Mouse (Mus musculus): ENCODE measurements around the gene Lrrc9. TPM values are rescaled to one million over a fixed set of nuclear protein-coding genes. Genes with fewer than 3 reads are reported as not detected.

Gene Lrrc9
- 1 to 10 TPM; 2.5 TPM for total RNA-seq (2021)
- long read RNA-seq, experiment 1, partial matches to known transcripts, result 0 of 1 reads
- long read RNA-seq, experiment 1, other reads (novel, unspliced or antisense), result 1 of 1 reads
- long read RNA-seq, experiment 2, partial matches to known transcripts, result 0 of 1 reads
- long read RNA-seq, experiment 2, other reads (novel, unspliced or antisense), result 1 of 1 reads

- Histone ChIP-seq H3K4me3 (peak within 1 kb of the TSS; percentile 37), H3K27ac (no peak within 1 kb of the TSS)
- peak in 1 of 2 experiments; percentile 51 for DNase-seq (ENCODE audit: extremely low spot score in 1 of 2, low spot score in 2 of 2)
- intact Hi-C loops (cut with DNase I), result no loop called here
- no peak for TF ChIP-seq CTCF (IDR thresholded peaks at IDR 0.05)
Observed at GRCm38 (mm10) chr12:72441839-72442576, at the start of gene Lrrc9. Gene Lrrc9 (plus strand): TSS chr12:72441866.

GRCm38 (mm10) chr12:72393046-72393805, 48.4 kb upstream of the Lrrc9 start:
- H3K27ac ChIP-seq, result peak overlapping the region; percentile 44

GRCm38 (mm10) chr12:72405031-72405430, 36.6 kb upstream of the Lrrc9 start:
- intact Hi-C loops (cut with DNase I), result loop anchor here (5.0 kb wide), 1 partner anchor 168 kb away; no protein-coding TSS in a partner anchor
- no peak overlapping the region for H3K27ac ChIP-seq
- H3K4me3 ChIP-seq, result no peak overlapping the region
- no peak for DNase-seq (ENCODE audit: extremely low spot score in 1 of 2, low spot score in 2 of 2)
- TF ChIP-seq CTCF (IDR thresholded peaks at IDR 0.05), result no peak

More at GRCm38 (mm10) chr12:72393046-72393805, 48.4 kb upstream of the Lrrc9 start:
- DNase-seq (ENCODE audit: extremely low spot score in 1 of 2, low spot score in 2 of 2), result peak in 1 of 2 experiments; percentile 29
- no peak for TF ChIP-seq CTCF (IDR thresholded peaks at IDR 0.05)
- H3K4me3 ChIP-seq, result no peak overlapping the region
- intact Hi-C loops (cut with DNase I), result no loop called here

GRCm38 (mm10) chr12:72407146-72407545, 34.5 kb upstream of the Lrrc9 start:
- peak overlapping the region; percentile 97 for H3K27ac ChIP-seq
- intact Hi-C loops (cut with DNase I), result loop anchor here (2.0 to 5.0 kb wide), 2 partner anchors 72 to 170 kb away; no protein-coding TSS in a partner anchor
- no peak for TF ChIP-seq CTCF (IDR thresholded peaks at IDR 0.05)
- DNase-seq (ENCODE audit: extremely low spot score in 1 of 2, low spot score in 2 of 2), result peak; percentile 37 to 38
- H3K4me3 ChIP-seq, result peak overlapping the region; percentile 78

- TF ChIP-seq CTCF (IDR thresholded peaks at IDR 0.05), result no peak
- Histone ChIP-seq H3K27ac (peak overlapping the region; percentile 97), H3K4me3 (peak overlapping the region; percentile 78)
- intact Hi-C loops (cut with DNase I), result loop anchor here (2.0 to 5.0 kb wide), 2 partner anchors 73 to 170 kb away; no protein-coding TSS in a partner anchor
- peak in 1 of 2 experiments; percentile 41 for DNase-seq (ENCODE audit: extremely low spot score in 1 of 2, low spot score in 2 of 2)
Observed at GRCm38 (mm10) chr12:72407721-72408110, 34.0 kb upstream of the Lrrc9 start.

GRCm38 (mm10) chr12:72408111-72408891, 33.4 kb upstream of the Lrrc9 start:
- DNase-seq (ENCODE audit: extremely low spot score in 1 of 2, low spot score in 2 of 2), result peak; percentile 79 to 81
- TF ChIP-seq CTCF (IDR thresholded peaks at IDR 0.05), result no peak
- Histone ChIP-seq H3K27ac (peak overlapping the region; percentile 97), H3K4me3 (peak overlapping the region; percentile 78)
- intact Hi-C loops (cut with DNase I), result loop anchor here (5.0 kb wide), 1 partner anchor 171 kb away; no protein-coding TSS in a partner anchor

GRCm38 (mm10) chr12:72408954-72409353, 32.7 kb upstream of the Lrrc9 start, which contains the start of gene Rtn1:
Gene Rtn1 (minus strand): TSS chr12:72409054.
- Histone ChIP-seq H3K4me3 (peak within 1 kb of the TSS; percentile 78), H3K27ac (peak within 1 kb of the TSS; percentile 97)
- TF ChIP-seq CTCF (IDR thresholded peaks at IDR 0.05), result no peak
- no peak for DNase-seq (ENCODE audit: extremely low spot score in 1 of 2, low spot score in 2 of 2)
- intact Hi-C loops (cut with DNase I), result loop anchor here (5.0 kb wide), 1 partner anchor 172 kb away; no protein-coding TSS in a partner anchor

- intact Hi-C loops (cut with DNase I), result loop anchor here (2.0 kb wide), 1 partner anchor 133 kb away; no protein-coding TSS in a partner anchor
- Histone ChIP-seq H3K4me3 (no peak overlapping the region), H3K27ac (no peak overlapping the region)
- TF ChIP-seq CTCF (IDR thresholded peaks at IDR 0.05), result peak; percentile 71
- peak; percentile 17 to 32 for DNase-seq (ENCODE audit: extremely low spot score in 1 of 2, low spot score in 2 of 2)
Observed at GRCm38 (mm10) chr12:72417762-72418161, 23.9 kb upstream of the Lrrc9 start.

GRCm38 (mm10) chr12:72422681-72423080, 19.0 kb upstream of the Lrrc9 start:
- H3K4me3 ChIP-seq, result no peak overlapping the region
- no peak for TF ChIP-seq CTCF (IDR thresholded peaks at IDR 0.05)
- no peak overlapping the region for H3K27ac ChIP-seq
- intact Hi-C loops (cut with DNase I), result no loop called here
- no peak for DNase-seq (ENCODE audit: extremely low spot score in 1 of 2, low spot score in 2 of 2)

GRCm38 (mm10) chr12:72427722-72428126, 13.9 kb upstream of the Lrrc9 start:
- peak; percentile 77 for TF ChIP-seq CTCF (IDR thresholded peaks at IDR 0.05)
- Histone ChIP-seq H3K27ac (no peak overlapping the region), H3K4me3 (no peak overlapping the region)
- intact Hi-C loops (cut with DNase I), result loop anchor here (1.0 kb wide), 1 partner anchor 323 kb away; no protein-coding TSS in a partner anchor
- peak; percentile 81 to 83 for DNase-seq (ENCODE audit: extremely low spot score in 1 of 2, low spot score in 2 of 2)

GRCm38 (mm10) chr12:72432209-72432608, 9.5 kb upstream of the Lrrc9 start:
- no peak for DNase-seq (ENCODE audit: extremely low spot score in 1 of 2, low spot score in 2 of 2)
- no peak overlapping the region for H3K4me3 ChIP-seq
- H3K27ac ChIP-seq, result no peak overlapping the region
- intact Hi-C loops (cut with DNase I), result no loop called here
- peak; percentile 33 for TF ChIP-seq CTCF (IDR thresholded peaks at IDR 0.05)
